Mouse (Mus musculus): ENCODE results near the gene Ttc33. TPM values are rescaled to one million over a fixed set of nuclear protein-coding genes. Genes with fewer than 3 reads are reported as not detected.
A peak's percentile ranks its signal among the peaks of the same experiment; 100 is the strongest.

Gene Ttc33
- total and polyA plus RNA-seq, 2 experiments from 2014 or later: 32.9 to 33.6 TPM

- no peak for TF ChIP-seq EP300 (IDR thresholded peaks at IDR 0.05; ENCODE audit: low read depth)
- TF ChIP-seq CTCF (IDR thresholded peaks at IDR 0.05; ENCODE audit: low read depth): no peak
- no peak for DNase-seq (ENCODE audit: low spot score)
- no peak overlapping the region for H3K9ac ChIP-seq (replicated peaks; ENCODE audit: low read depth, low read length)
Observed at GRCm38 (mm10) chr15:5142047-5142446, 43.3 kb upstream of the Ttc33 start.

GRCm38 (mm10) chr15:5142714-5143113, 42.6 kb upstream of the Ttc33 start:
- WGBS: 64% methylated on average over 5 of the region's 5 CpGs
- no peak overlapping the region for H3K9ac ChIP-seq (replicated peaks; ENCODE audit: low read depth, low read length)
- peak overlapping the region; percentile 73 for H3K4me2 ChIP-seq (ENCODE audit: low read depth, low read length)
- H3K27ac ChIP-seq (ENCODE audit: low read depth): no peak overlapping the region
- TF ChIP-seq EP300 (IDR thresholded peaks at IDR 0.05; ENCODE audit: low read depth) (no peak), CTCF (IDR thresholded peaks at IDR 0.05; ENCODE audit: low read depth) (no peak)
- H3K4me1 ChIP-seq (ENCODE audit: control insufficient read depth, insufficient read depth): peaks cover 9% of the 10 kb centered on the region
- H3K4me3 ChIP-seq (ENCODE audit: low read depth, low read length): peak overlapping the region; percentile 99; the same call in 1 of the 2 replicates
- DNase-seq (ENCODE audit: low spot score): no peak
- H3K27me3 ChIP-seq (ENCODE audit: control insufficient read depth, insufficient read depth, low read length): no peaks in the 10 kb centered on the region
- ATAC-seq (ENCODE audit: insufficient read depth, low read depth): no peak
- H3K36me3 ChIP-seq (replicated peaks; ENCODE audit: control insufficient read depth, insufficient read depth, low read length): no peaks in the 10 kb centered on the region
- no peaks in the 10 kb centered on the region for H3K9me3 ChIP-seq (replicated peaks; ENCODE audit: control insufficient read depth, low read length)

More at GRCm38 (mm10) chr15:5142047-5142446, 43.3 kb upstream of the Ttc33 start:
- Histone ChIP-seq H3K4me3 (ENCODE audit: low read depth, low read length) (no peak overlapping the region), H3K9me3 (replicated peaks; ENCODE audit: control insufficient read depth, low read length) (no peaks in the 10 kb centered on the region), H3K4me1 (ENCODE audit: control insufficient read depth, insufficient read depth) (peaks cover 9% of the 10 kb centered on the region), H3K27me3 (ENCODE audit: control insufficient read depth, insufficient read depth, low read length) (no peaks in the 10 kb centered on the region), H3K4me2 (ENCODE audit: low read depth, low read length) (no peak overlapping the region), H3K36me3 (replicated peaks; ENCODE audit: control insufficient read depth, insufficient read depth, low read length) (no peaks in the 10 kb centered on the region), H3K27ac (ENCODE audit: low read depth) (no peak overlapping the region)
- WGBS: 55% methylated on average over 5 of the region's 5 CpGs
- no peak for ATAC-seq (ENCODE audit: insufficient read depth, low read depth)

GRCm38 (mm10) chr15:5143361-5144020, 41.8 kb upstream of the Ttc33 start, which contains the start of gene Prkaa1:
Prkaa1 (plus strand) TSS chr15:5143861.
- under 1% methylated on average over 60 of the region's 80 CpGs for WGBS
- TF ChIP-seq CTCF (IDR thresholded peaks at IDR 0.05; ENCODE audit: low read depth) (no peak), EP300 (IDR thresholded peaks at IDR 0.05; ENCODE audit: low read depth) (no peak)

GRCm38 (mm10) chr15:5144021-5144778, 41.1 kb upstream of the Ttc33 start:
- H3K36me3 ChIP-seq (replicated peaks; ENCODE audit: control insufficient read depth, insufficient read depth, low read length): no peaks in the 10 kb centered on the region
- WGBS: under 1% methylated on average over 56 of the region's 61 CpGs
- no peaks in the 10 kb centered on the region for H3K9me3 ChIP-seq (replicated peaks; ENCODE audit: control insufficient read depth, low read length)
- peak overlapping the region; percentile 91 for H3K27ac ChIP-seq (ENCODE audit: low read depth)
- peak overlapping the region; percentile 73 for H3K4me2 ChIP-seq (ENCODE audit: low read depth, low read length)
- peak overlapping the region; percentile 86 for H3K9ac ChIP-seq (replicated peaks; ENCODE audit: low read depth, low read length)
- H3K4me3 ChIP-seq (ENCODE audit: low read depth, low read length): peak overlapping the region; percentile 99
- peaks cover 9% of the 10 kb centered on the region for H3K4me1 ChIP-seq (ENCODE audit: control insufficient read depth, insufficient read depth)
- peak; percentile 27 for DNase-seq (ENCODE audit: low spot score)
- TF ChIP-seq CTCF (IDR thresholded peaks at IDR 0.05; ENCODE audit: low read depth) (0 out of 2 replicates have a peak, but pooled peaks have one; percentile 16), EP300 (IDR thresholded peaks at IDR 0.05; ENCODE audit: low read depth) (no peak)
- no peaks in the 10 kb centered on the region for H3K27me3 ChIP-seq (ENCODE audit: control insufficient read depth, insufficient read depth, low read length)
- peak; percentile 77 for ATAC-seq (ENCODE audit: insufficient read depth, low read depth)

More at GRCm38 (mm10) chr15:5143361-5144020, 41.8 kb upstream of the Ttc33 start, which contains the start of gene Prkaa1:
- Histone ChIP-seq H3K4me1 (ENCODE audit: control insufficient read depth, insufficient read depth) (peaks cover 9% of the 10 kb centered on the region), H3K27ac (ENCODE audit: low read depth) (peak within 1 kb of the TSS; percentile 91), H3K9ac (replicated peaks; ENCODE audit: low read depth, low read length) (peak within 1 kb of the TSS; percentile 86), H3K27me3 (ENCODE audit: control insufficient read depth, insufficient read depth, low read length) (no peaks in the 10 kb centered on the region), H3K9me3 (replicated peaks; ENCODE audit: control insufficient read depth, low read length) (no peaks in the 10 kb centered on the region), H3K36me3 (replicated peaks; ENCODE audit: control insufficient read depth, insufficient read depth, low read length) (no peaks in the 10 kb centered on the region), H3K4me2 (ENCODE audit: low read depth, low read length) (peak within 1 kb of the TSS; percentile 73), H3K4me3 (ENCODE audit: low read depth, low read length) (peak within 1 kb of the TSS; percentile 99)
- DNase-seq (ENCODE audit: low spot score): peak; percentile 76
- ATAC-seq (ENCODE audit: insufficient read depth, low read depth): peak; percentile 93

GRCm38 (mm10) chr15:5145196-5145945, 40.0 kb upstream of the Ttc33 start:
- H3K27ac ChIP-seq (ENCODE audit: low read depth): no peak overlapping the region
- no peaks in the 10 kb centered on the region for H3K36me3 ChIP-seq (replicated peaks; ENCODE audit: control insufficient read depth, insufficient read depth, low read length)
- DNase-seq (ENCODE audit: low spot score): no peak
- no peaks in the 10 kb centered on the region for H3K27me3 ChIP-seq (ENCODE audit: control insufficient read depth, insufficient read depth, low read length)
- 40% methylated on average over 9 of the region's 9 CpGs for WGBS
- no peak overlapping the region for H3K4me3 ChIP-seq (ENCODE audit: low read depth, low read length)
- no peak for ATAC-seq (ENCODE audit: insufficient read depth, low read depth)
- peaks cover 9% of the 10 kb centered on the region for H3K4me1 ChIP-seq (ENCODE audit: control insufficient read depth, insufficient read depth)
- H3K4me2 ChIP-seq (ENCODE audit: low read depth, low read length): peak overlapping the region; percentile 73; the same call in 1 of the 2 replicates
- no peaks in the 10 kb centered on the region for H3K9me3 ChIP-seq (replicated peaks; ENCODE audit: control insufficient read depth, low read length)
- TF ChIP-seq EP300 (IDR thresholded peaks at IDR 0.05; ENCODE audit: low read depth) (no peak), CTCF (IDR thresholded peaks at IDR 0.05; ENCODE audit: low read depth) (no peak)
- H3K9ac ChIP-seq (replicated peaks; ENCODE audit: low read depth, low read length): no peak overlapping the region

Data from heart, postnatal 0 days (tissue).